Mouse (Mus musculus) liver, postnatal 0 days (tissue): Measurements from ENCODE around the gene Rbfox3. TPM values are rescaled to one million over a fixed set of nuclear protein-coding genes. Genes with fewer than 3 reads are reported as not detected.

Experiments
- ATAC-seq: fragments of 200-750 bp; cut with Nextera tagmentation; 2 replicates; pipeline ENCODE4 v1.8.0; 2017; ENCODE audit warnings: mild to moderate bottlenecking, moderate library complexity
- DNase-seq: peaks from one replicate; pipeline ENCODE4 v3.0.0-alpha.2; 2016
- H3K27ac ChIP-seq: fragments of 300-500 bp; sonication (generic); 2 replicates; pipeline ENCODE4 v1.5.1; 2014; ENCODE audit warnings: antibody characterized with exemption, moderate library complexity, mild to moderate bottlenecking, low read depth
- H3K27me3 ChIP-seq: fragments of 300-500 bp; sonication (generic); 2 replicates; pipeline ENCODE4 v1.6.1; 2014; ENCODE audit warnings: low read length, control low read depth, mixed read lengths; ENCODE audit not compliant: insufficient read depth
- H3K36me3 ChIP-seq: fragments of 300-500 bp; sonication (generic); replicated peaks from 2 replicates; pipeline ENCODE4 v1.6.1; 2014; ENCODE audit warnings: mild to moderate bottlenecking, control low read depth, low read length, moderate library complexity, mixed read lengths; ENCODE audit not compliant: insufficient read depth
- H3K4me1 ChIP-seq: fragments of 300-500 bp; sonication (generic); 2 replicates; pipeline ENCODE4 v1.6.1; 2014; ENCODE audit warnings: antibody characterized with exemption, mild to moderate bottlenecking, control low read depth; ENCODE audit not compliant: insufficient read depth
- H3K4me2 ChIP-seq: fragments of 300-500 bp; sonication (generic); 2 replicates; pipeline ENCODE4 v1.6.1; 2014; ENCODE audit warnings: low read depth, mild to moderate bottlenecking, low read length, moderate library complexity, mixed read lengths
- H3K4me3 ChIP-seq: fragments of 300-500 bp; sonication (generic); 2 replicates; pipeline ENCODE4 v1.5.1; 2014; ENCODE audit warnings: low read depth, low read length
- H3K9ac ChIP-seq: fragments of 300-500 bp; sonication (generic); replicated peaks from 2 replicates; pipeline ENCODE4 v1.6.1; 2014; ENCODE audit warnings: mild to moderate bottlenecking, moderate library complexity
- H3K9me3 ChIP-seq: fragments of 300-500 bp; sonication (generic); 2 replicates; pipeline ENCODE4 v1.6.1; 2016; ENCODE audit warnings: mild to moderate bottlenecking, control low read depth, low read length, mixed read lengths
- CTCF ChIP-seq: sonication (generic); IDR thresholded peaks from 2 replicates; pipeline ENCODE4 v1.5.1; 2016; ENCODE audit warnings: antibody characterized with exemption, low read depth
- EP300 ChIP-seq: IDR thresholded peaks from 2 replicates; pipeline ENCODE4 v1.6.1; 2016; ENCODE audit warnings: antibody characterized with exemption, low read depth, mild to moderate bottlenecking
- WGBS: fragments of 180-500 bp; shearing (Covaris S2); extraction: QIAGEN DNeasy Blood & Tissue Kit; methylation state at CpG from one replicate; pipeline ENCODE4 v1.1.7; 2014; ENCODE audit not compliant: insufficient replicate concordance; 5-methylcytosine and 5-hydroxymethylcytosine counted together
- polyA plus RNA-seq: library from polyadenylated mRNA; unstranded; fragments of >200 nt; fragmentation: Nextera tagmentation; extraction: Ambion mirVana; gene quantifications from 2 replicates; pipeline ENCODE4 v1.2.1, GENCODE M21; 2015

Rbfox3 gene
- polyA plus RNA-seq, 1 experiment from 2014 or later: 0.73 TPM

GRCm38 (mm10) chr11:118891516-118891915 lies 19.9 kb downstream of the Rbfox3 start:
- 82% methylated on average over 15 of the region's 15 CpGs for WGBS
- Histone ChIP-seq H3K4me2 (no peak overlapping the region), H3K4me1 (no peaks in the 10 kb centered on the region), H3K4me3 (no peak overlapping the region), H3K27ac (no peak overlapping the region), H3K9me3 (no peaks in the 10 kb centered on the region), H3K36me3 (no peaks in the 10 kb centered on the region), H3K9ac (no peak overlapping the region), H3K27me3 (no peaks in the 10 kb centered on the region)
- DNase-seq (no peak), ATAC-seq (no peak)
- TF ChIP-seq EP300 (no peak), CTCF (no peak)

GRCm38 (mm10) chr11:118890992-118891398 lies 20.4 kb downstream of the Rbfox3 start:
- H3K36me3 ChIP-seq: no peaks in the 10 kb centered on the region
- H3K4me3 ChIP-seq: no peak overlapping the region
- H3K27me3 ChIP-seq: no peaks in the 10 kb centered on the region
- H3K9ac ChIP-seq: no peak overlapping the region
- no peaks in the 10 kb centered on the region for H3K9me3 ChIP-seq
- H3K4me2 ChIP-seq: no peak overlapping the region
- H3K27ac ChIP-seq: no peak overlapping the region
- H3K4me1 ChIP-seq: no peaks in the 10 kb centered on the region
- no peak for DNase-seq
- WGBS: 81% methylated on average over 16 of the region's 16 CpGs
- no peak for ATAC-seq
- TF ChIP-seq CTCF (no peak), EP300 (no peak)

- Histone ChIP-seq H3K9me3 (no peaks in the 10 kb centered on the region), H3K36me3 (no peaks in the 10 kb centered on the region), H3K27me3 (no peaks in the 10 kb centered on the region), H3K4me3 (no peak overlapping the region), H3K9ac (no peak overlapping the region), H3K27ac (no peak overlapping the region), H3K4me1 (no peaks in the 10 kb centered on the region), H3K4me2 (no peak overlapping the region)
- TF ChIP-seq EP300 (no peak), CTCF (no peak)
- WGBS: 44% methylated on average over 5 of the region's 5 CpGs
- ATAC-seq (no peak), DNase-seq (no peak)
Observed at GRCm38 (mm10) chr11:118890474-118890873, 20.9 kb downstream of the Rbfox3 start.

DNA sequence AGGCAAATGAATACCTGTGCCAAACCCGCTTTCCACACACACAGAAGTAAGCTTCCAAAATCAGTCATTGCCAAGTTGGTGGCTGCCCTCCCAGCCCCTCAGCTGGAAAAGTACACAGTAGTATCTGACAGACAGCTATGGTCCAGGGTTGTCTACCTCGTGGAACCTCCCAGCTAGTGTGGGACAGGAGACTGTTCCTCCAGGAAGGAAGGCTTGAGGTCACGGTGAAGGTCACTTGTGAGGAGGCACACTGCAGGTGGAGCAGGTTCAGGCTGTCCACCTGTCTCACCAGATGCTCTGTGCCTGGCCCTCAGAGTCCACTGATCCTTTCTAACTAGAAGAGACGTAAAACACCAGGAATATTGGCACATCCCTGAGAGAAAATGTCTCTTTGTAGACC lies 21.9 kb downstream of the Rbfox3 start:
- no peak overlapping the region for H3K4me2 ChIP-seq
- no peak overlapping the region for H3K4me3 ChIP-seq
- H3K27me3 ChIP-seq: no peaks in the 10 kb centered on the region
- H3K4me1 ChIP-seq: no peaks in the 10 kb centered on the region
- no peaks in the 10 kb centered on the region for H3K36me3 ChIP-seq
- no peak overlapping the region for H3K9ac ChIP-seq
- 71% methylated on average over 4 of the region's 4 CpGs for WGBS
- no peak overlapping the region for H3K27ac ChIP-seq
- DNase-seq: no peak
- ATAC-seq: no peak
- no peak for TF ChIP-seq EP300
- TF ChIP-seq CTCF: no peak
- no peaks in the 10 kb centered on the region for H3K9me3 ChIP-seq

DNA sequence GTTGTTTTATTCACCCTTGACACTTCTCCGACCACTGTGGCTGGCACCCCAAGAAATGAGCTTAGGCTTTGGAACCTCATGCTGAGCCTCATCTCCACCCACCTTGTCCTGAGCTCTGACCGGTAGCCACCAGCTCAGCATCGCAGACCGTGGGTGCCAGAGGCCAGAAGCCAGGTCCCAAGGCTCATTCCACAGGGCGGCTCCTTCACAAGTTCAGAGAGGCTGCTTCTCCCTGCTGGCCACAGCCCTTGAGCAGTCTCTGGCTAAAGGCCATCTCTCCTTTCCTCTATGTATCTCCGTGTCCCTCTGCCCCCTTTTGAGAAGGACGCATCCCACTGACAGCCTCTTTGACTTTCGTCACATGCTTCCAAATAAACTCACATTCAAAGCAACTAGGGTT lies 23.0 kb downstream of the Rbfox3 start:
- Histone ChIP-seq H3K4me3 (no peak overlapping the region), H3K27me3 (no peaks in the 10 kb centered on the region), H3K4me2 (no peak overlapping the region), H3K4me1 (no peaks in the 10 kb centered on the region), H3K27ac (no peak overlapping the region), H3K9me3 (no peaks in the 10 kb centered on the region), H3K9ac (no peak overlapping the region), H3K36me3 (no peaks in the 10 kb centered on the region)
- 66% methylated on average over 8 of the region's 8 CpGs for WGBS
- DNase-seq (no peak), ATAC-seq (no peak)
- TF ChIP-seq EP300: no peak

- H3K4me1 ChIP-seq: no peaks in the 10 kb centered on the region
- H3K4me3 ChIP-seq: no peak overlapping the region
- H3K27me3 ChIP-seq: no peaks in the 10 kb centered on the region
- no peaks in the 10 kb centered on the region for H3K9me3 ChIP-seq
- ATAC-seq: no peak
- no peaks in the 10 kb centered on the region for H3K36me3 ChIP-seq
- no peak overlapping the region for H3K9ac ChIP-seq
- DNase-seq: no peak
- H3K4me2 ChIP-seq: no peak overlapping the region
- H3K27ac ChIP-seq: no peak overlapping the region
- TF ChIP-seq CTCF (no peak), EP300 (no peak)
Observed at GRCm38 (mm10) chr11:118887206-118887605, 24.2 kb downstream of the Rbfox3 start.

- H3K9ac ChIP-seq: no peak overlapping the region
- H3K4me3 ChIP-seq: no peak overlapping the region
- no peaks in the 10 kb centered on the region for H3K9me3 ChIP-seq
- no peaks in the 10 kb centered on the region for H3K36me3 ChIP-seq
- ATAC-seq (no peak), DNase-seq (no peak)
- H3K4me2 ChIP-seq: no peak overlapping the region
- 86% methylated on average over 11 of the region's 11 CpGs for WGBS
- H3K27ac ChIP-seq: no peak overlapping the region
- H3K4me1 ChIP-seq: no peaks in the 10 kb centered on the region
- TF ChIP-seq CTCF (no peak), EP300 (no peak)
- H3K27me3 ChIP-seq: no peaks in the 10 kb centered on the region
Observed at GRCm38 (mm10) chr11:118886269-118886965, 25.0 kb downstream of the Rbfox3 start.
